Mouse (Mus musculus): ENCODE measurements around the gene Faah. TPM values are rescaled to one million over a fixed set of nuclear protein-coding genes. Genes with fewer than 3 reads are reported as not detected.
A peak's percentile ranks its signal among the peaks of the same experiment; 100 is the strongest.

Faah gene
- polyA plus RNA-seq, 1 experiment from 2014 or later: 10.0 TPM

GRCm38 (mm10) chr4:115972543-115972942 is 45.2 kb downstream of the Faah start:
- no peaks in the 10 kb centered on the region for H3K36me3 ChIP-seq (replicated peaks)
- WGBS (ENCODE audit: insufficient replicate concordance): 49% methylated on average over 24 of the region's 24 CpGs
- ATAC-seq (ENCODE audit: insufficient read depth): no peak
- H3K4me1 ChIP-seq (replicated peaks): no peaks in the 10 kb centered on the region
- no peak overlapping the region for H3K4me2 ChIP-seq
- H3K27me3 ChIP-seq: peaks cover 77% of the 10 kb centered on the region
- H3K9ac ChIP-seq: no peak overlapping the region
- no peaks in the 10 kb centered on the region for H3K9me3 ChIP-seq (replicated peaks)
- no peak overlapping the region for H3K4me3 ChIP-seq (replicated peaks)
- H3K27ac ChIP-seq (replicated peaks): no peak overlapping the region

- peaks cover 98% of the 10 kb centered on the region for H3K27me3 ChIP-seq
- WGBS (ENCODE audit: insufficient replicate concordance): 10% methylated on average over 5 of the region's 5 CpGs
- no peaks in the 10 kb centered on the region for H3K9me3 ChIP-seq (replicated peaks)
- no peaks in the 10 kb centered on the region for H3K4me1 ChIP-seq (replicated peaks)
- no peak overlapping the region for H3K9ac ChIP-seq
- H3K27ac ChIP-seq (replicated peaks): no peak overlapping the region
- H3K36me3 ChIP-seq (replicated peaks): no peaks in the 10 kb centered on the region
- no peak overlapping the region for H3K4me3 ChIP-seq (replicated peaks)
- no peak for ATAC-seq (ENCODE audit: insufficient read depth)
- H3K4me2 ChIP-seq: no peak overlapping the region
These were observed 53.3 kb downstream of the Faah start for GRCm38 (mm10) chr4:115964446-115964845.

GRCm38 (mm10) chr4:115963751-115964150 is 54.0 kb downstream of the Faah start:
- ATAC-seq (ENCODE audit: insufficient read depth): no peak
- no peaks in the 10 kb centered on the region for H3K9me3 ChIP-seq (replicated peaks)

GRCm38 (mm10) chr4:115962671-115963412 is 54.9 kb downstream of the Faah start:
- H3K27me3 ChIP-seq: peaks cover 91% of the 10 kb centered on the region
- H3K9ac ChIP-seq: no peak overlapping the region; the same call in 1 of the 2 replicates

More at GRCm38 (mm10) chr4:115963751-115964150, 54.0 kb downstream of the Faah start:
- Histone ChIP-seq H3K4me2 (no peak overlapping the region), H3K27ac (replicated peaks) (no peak overlapping the region), H3K27me3 (peaks cover 94% of the 10 kb centered on the region), H3K4me1 (replicated peaks) (no peaks in the 10 kb centered on the region), H3K9ac (no peak overlapping the region), H3K4me3 (replicated peaks) (no peak overlapping the region), H3K36me3 (replicated peaks) (no peaks in the 10 kb centered on the region)
- 14% methylated on average over 6 of the region's 6 CpGs for WGBS (ENCODE audit: insufficient replicate concordance)

GRCm38 (mm10) chr4:115961991-115962390 is 55.7 kb downstream of the Faah start:
- Histone ChIP-seq H3K4me2 (no peak overlapping the region), H3K36me3 (replicated peaks) (no peaks in the 10 kb centered on the region), H3K9me3 (replicated peaks) (no peaks in the 10 kb centered on the region), H3K27ac (replicated peaks) (no peak overlapping the region), H3K4me3 (replicated peaks) (no peak overlapping the region), H3K4me1 (replicated peaks) (no peaks in the 10 kb centered on the region), H3K27me3 (peaks cover 91% of the 10 kb centered on the region), H3K9ac (no peak overlapping the region)
- ATAC-seq (ENCODE audit: insufficient read depth): no peak
- 12% methylated on average over 7 of the region's 7 CpGs for WGBS (ENCODE audit: insufficient replicate concordance)

More at GRCm38 (mm10) chr4:115962671-115963412, 54.9 kb downstream of the Faah start:
- no peak for ATAC-seq (ENCODE audit: insufficient read depth)
- H3K4me1 ChIP-seq (replicated peaks): no peaks in the 10 kb centered on the region
- no peaks in the 10 kb centered on the region for H3K36me3 ChIP-seq (replicated peaks)
- peak overlapping the region; percentile 53 for H3K4me3 ChIP-seq (replicated peaks)
- H3K4me2 ChIP-seq: peak overlapping the region; percentile 69
- H3K9me3 ChIP-seq (replicated peaks): no peaks in the 10 kb centered on the region
- H3K27ac ChIP-seq (replicated peaks): no peak overlapping the region
- 1% methylated on average over 79 of the region's 79 CpGs for WGBS (ENCODE audit: insufficient replicate concordance)

GRCm38 (mm10) chr4:115959546-115959945 is 58.2 kb downstream of the Faah start:
- ATAC-seq (ENCODE audit: insufficient read depth): no peak
- Histone ChIP-seq H3K9ac (no peak overlapping the region), H3K4me3 (replicated peaks) (no peak overlapping the region), H3K9me3 (replicated peaks) (no peaks in the 10 kb centered on the region), H3K27me3 (peaks cover 92% of the 10 kb centered on the region), H3K4me2 (no peak overlapping the region), H3K27ac (replicated peaks) (no peak overlapping the region), H3K4me1 (replicated peaks) (no peaks in the 10 kb centered on the region), H3K36me3 (replicated peaks) (no peaks in the 10 kb centered on the region)

- Histone ChIP-seq H3K4me3 (replicated peaks) (no peak overlapping the region), H3K27me3 (peaks cover 90% of the 10 kb centered on the region), H3K36me3 (replicated peaks) (no peaks in the 10 kb centered on the region), H3K4me2 (no peak overlapping the region), H3K27ac (replicated peaks) (no peak overlapping the region), H3K9ac (no peak overlapping the region), H3K4me1 (replicated peaks) (no peaks in the 10 kb centered on the region), H3K9me3 (replicated peaks) (no peaks in the 10 kb centered on the region)
- WGBS (ENCODE audit: insufficient replicate concordance): 8% methylated on average over 3 of the region's 3 CpGs
- ATAC-seq (ENCODE audit: insufficient read depth): no peak
These were observed 62.3 kb downstream of the Faah start for GRCm38 (mm10) chr4:115955494-115955775.

- no peak for ATAC-seq (ENCODE audit: insufficient read depth)
- H3K9me3 ChIP-seq (replicated peaks): no peaks in the 10 kb centered on the region
- H3K36me3 ChIP-seq (replicated peaks): no peaks in the 10 kb centered on the region
- no peak overlapping the region for H3K4me2 ChIP-seq
- H3K27me3 ChIP-seq: peaks cover 90% of the 10 kb centered on the region
- no peak overlapping the region for H3K27ac ChIP-seq (replicated peaks)
- WGBS (ENCODE audit: insufficient replicate concordance): 4% methylated on average over 19 of the region's 19 CpGs
- H3K4me1 ChIP-seq (replicated peaks): no peaks in the 10 kb centered on the region
- H3K4me3 ChIP-seq (replicated peaks): no peak overlapping the region
- H3K9ac ChIP-seq: no peak overlapping the region
These were observed 62.9 kb downstream of the Faah start for GRCm38 (mm10) chr4:115954656-115955493.

- Histone ChIP-seq H3K9me3 (replicated peaks) (no peaks in the 10 kb centered on the region), H3K27ac (replicated peaks) (no peak overlapping the region), H3K9ac (no peak overlapping the region), H3K4me3 (replicated peaks) (no peak overlapping the region), H3K4me1 (replicated peaks) (no peaks in the 10 kb centered on the region), H3K36me3 (replicated peaks) (no peaks in the 10 kb centered on the region), H3K4me2 (no peak overlapping the region), H3K27me3 (peaks cover 94% of the 10 kb centered on the region)
- no peak for ATAC-seq (ENCODE audit: insufficient read depth)
- WGBS (ENCODE audit: insufficient replicate concordance): 34% methylated on average over 5 of the region's 5 CpGs
These were observed 64.2 kb downstream of the Faah start for GRCm38 (mm10) chr4:115953559-115953958.

GRCm38 (mm10) chr4:115952758-115953157 is 65.0 kb downstream of the Faah start:
- Histone ChIP-seq H3K36me3 (replicated peaks) (no peaks in the 10 kb centered on the region), H3K4me1 (replicated peaks) (no peaks in the 10 kb centered on the region), H3K27ac (replicated peaks) (no peak overlapping the region), H3K27me3 (peaks cover 91% of the 10 kb centered on the region), H3K9me3 (replicated peaks) (no peaks in the 10 kb centered on the region), H3K9ac (no peak overlapping the region), H3K4me3 (replicated peaks) (no peak overlapping the region), H3K4me2 (no peak overlapping the region)
- 12% methylated on average over 6 of the region's 6 CpGs for WGBS (ENCODE audit: insufficient replicate concordance)
- ATAC-seq (ENCODE audit: insufficient read depth): no peak

GRCm38 (mm10) chr4:115943669-115944314 is 73.9 kb downstream of the Faah start:
- H3K27ac ChIP-seq (replicated peaks): no peak overlapping the region
- no peaks in the 10 kb centered on the region; the same call in none of the 2 replicates for H3K4me1 ChIP-seq (replicated peaks)
- no peak overlapping the region for H3K9ac ChIP-seq
- no peaks in the 10 kb centered on the region for H3K36me3 ChIP-seq (replicated peaks)
- peaks cover 92% of the 10 kb centered on the region for H3K27me3 ChIP-seq
- H3K4me3 ChIP-seq (replicated peaks): no peak overlapping the region
- ATAC-seq (ENCODE audit: insufficient read depth): no peak
- no peaks in the 10 kb centered on the region for H3K9me3 ChIP-seq (replicated peaks)
- WGBS (ENCODE audit: insufficient replicate concordance): 2% methylated on average over 40 of the region's 41 CpGs
- no peak overlapping the region for H3K4me2 ChIP-seq
